Mouse (Mus musculus): ENCODE results near the gene Plxnb1.
"Not testable (repeated sequence)": the region's sequence is repeated elsewhere in the genome, so short reads cannot be mapped to it uniquely, and the experiment has no call there.

Plxnb1 gene

GRCm38 (mm10) chr9:109102541-109102940, 7.4 kb downstream of the Plxnb1 start:
- DNase-seq (ENCODE audit: low spot score): no peak

GRCm38 (mm10) chr9:109103250-109103649, 8.1 kb downstream of the Plxnb1 start:
- DNase-seq (ENCODE audit: low spot score): no peak

- no peak for DNase-seq (ENCODE audit: low spot score)
Observed at GRCm38 (mm10) chr9:109104083-109104482, 8.9 kb downstream of the Plxnb1 start.

- no peak for DNase-seq (ENCODE audit: low spot score)
Observed at GRCm38 (mm10) chr9:109105011-109105410, 9.8 kb downstream of the Plxnb1 start.

- DNase-seq (ENCODE audit: low spot score): no peak
Observed at GRCm38 (mm10) chr9:109105648-109106047, 10.5 kb downstream of the Plxnb1 start.

GRCm38 (mm10) chr9:109107341-109107740, 12.2 kb downstream of the Plxnb1 start:
- DNase-seq (ENCODE audit: low spot score): no peak

GRCm38 (mm10) chr9:109110240-109110639, 15.1 kb downstream of the Plxnb1 start:
- no peak for DNase-seq (ENCODE audit: low spot score)

- no peak for DNase-seq (ENCODE audit: low spot score)
Observed at GRCm38 (mm10) chr9:109111101-109111500, 15.9 kb downstream of the Plxnb1 start.

- no peak for DNase-seq (ENCODE audit: low spot score)
Observed at GRCm38 (mm10) chr9:109111591-109111990, 16.4 kb downstream of the Plxnb1 start.

GRCm38 (mm10) chr9:109113331-109113730, 18.1 kb downstream of the Plxnb1 start:
- DNase-seq (ENCODE audit: low spot score): no peak

- no peak for DNase-seq (ENCODE audit: low spot score)
Observed at GRCm38 (mm10) chr9:109114276-109114675, 19.1 kb downstream of the Plxnb1 start.

GRCm38 (mm10) chr9:109114871-109115270, 19.7 kb downstream of the Plxnb1 start:
- DNase-seq (ENCODE audit: low spot score): no peak

- DNase-seq (ENCODE audit: low spot score): no peak
Observed at GRCm38 (mm10) chr9:109116205-109116604, 21.0 kb downstream of the Plxnb1 start.

- DNase-seq (ENCODE audit: low spot score): no peak
Observed at GRCm38 (mm10) chr9:109118106-109118505, 22.9 kb downstream of the Plxnb1 start.

GRCm38 (mm10) chr9:109119571-109119970, 24.4 kb downstream of the Plxnb1 start:
- no peak for DNase-seq (ENCODE audit: low spot score)

- DNase-seq (ENCODE audit: low spot score): no peak
Observed at GRCm38 (mm10) chr9:109120956-109121355, 25.8 kb downstream of the Plxnb1 start.

- no peak for DNase-seq (ENCODE audit: low spot score)
Observed at GRCm38 (mm10) chr9:109122553-109123085, 27.4 kb downstream of the Plxnb1 start.

GRCm38 (mm10) chr9:109123266-109123665, 28.1 kb downstream of the Plxnb1 start:
- no peak for DNase-seq (ENCODE audit: low spot score)

GRCm38 (mm10) chr9:109124164-109124563, 29.0 kb downstream of the Plxnb1 start:
- DNase-seq (ENCODE audit: low spot score): no peak

GRCm38 (mm10) chr9:109125043-109125442, 29.9 kb downstream of the Plxnb1 start:
- no peak for DNase-seq (ENCODE audit: low spot score)

- DNase-seq (ENCODE audit: low spot score): no peak
Observed at GRCm38 (mm10) chr9:109125481-109125880, 30.3 kb downstream of the Plxnb1 start.

GRCm38 (mm10) chr9:109127076-109127475, 31.9 kb downstream of the Plxnb1 start:
- no peak for DNase-seq (ENCODE audit: low spot score)

- no peak for DNase-seq (ENCODE audit: low spot score)
Observed at GRCm38 (mm10) chr9:109128211-109128610, 33.0 kb downstream of the Plxnb1 start.

GRCm38 (mm10) chr9:109130076-109130475, 34.9 kb downstream of the Plxnb1 start:
- no peak for DNase-seq (ENCODE audit: low spot score)

GRCm38 (mm10) chr9:109140414-109140813, 45.2 kb downstream of the Plxnb1 start:
- DNase-seq (ENCODE audit: low spot score): not testable (repeated sequence)

Measured in spleen, adult 12 weeks (tissue).